Mouse (Mus musculus): Measurements from ENCODE around the gene Aldh8a1.

DNA sequence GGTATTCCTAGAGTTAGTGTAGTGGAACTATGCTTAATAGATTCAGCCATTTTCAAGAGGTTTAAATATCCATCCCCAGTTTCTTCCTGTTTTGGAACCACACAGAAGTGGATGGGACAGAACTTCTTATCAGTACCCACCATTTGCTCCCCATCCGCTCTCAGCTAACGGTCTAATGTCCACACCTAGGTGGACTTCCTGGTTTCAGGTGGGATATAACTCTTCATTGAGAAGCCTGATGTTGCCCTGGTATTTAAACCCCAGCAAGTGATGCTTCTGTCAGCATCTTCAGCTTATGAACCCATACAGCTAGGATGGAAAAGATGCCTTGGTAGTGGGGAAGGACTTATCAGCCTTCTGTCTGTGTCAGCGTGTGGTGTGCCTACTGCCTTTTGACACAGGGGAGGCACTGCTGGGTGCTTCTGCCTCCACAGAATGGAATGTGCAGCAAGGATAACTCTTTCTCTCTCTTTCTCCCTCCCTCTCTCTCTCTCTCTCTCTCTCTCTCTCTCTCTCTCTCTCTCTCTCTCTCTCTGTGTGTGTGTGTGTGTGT is 8.1 kb downstream of the Aldh8a1 start:
- TF ChIP-seq POLR2A (IDR thresholded peaks at IDR 0.05; ENCODE audit: low read depth, low read length) (no peak), CTCF (IDR thresholded peaks at IDR 0.05; ENCODE audit: extremely low read depth, insufficient read length, insufficient replicate concordance, low read depth, low read length) (no peak)

Measured in small intestine, adult 2 months (tissue).